In genomic region chr2:44103742-44104141, GRCm38 (mm10) we compare ENCODE assay signal across 8 mouse cellular contexts.
DNase-seq lines count a peak whose midpoint lies in the region; ATAC-seq and TF ChIP-seq lines count a peak whose summit lies in the region.
"Had no signal": no experiment of that assay in that cellular context is flagged by ENCODE, and none has a peak within 500 bp of the region (broad histone marks: within the 10 kb centered on the region; RNA-seq: fewer than 3 reads in every experiment).

No protein-coding gene starts in this region.

- H3K4me1 ChIP-seq in kidney, adult 2 months (ENCODE audit: control insufficient read depth, insufficient read depth, low read length), result peaks cover 3% of the 10 kb centered on the region; the same call in 1 of the 2 replicates
- peaks cover 26% of the 10 kb centered on the region for H3K4me1 ChIP-seq in lung, embryonic 15.5 days
- H3K4me1 ChIP-seq in forebrain, embryonic 10.5 days, result peaks cover 12% of the 10 kb centered on the region

- no peak overlapping the region for H3K4me2 ChIP-seq in lung, embryonic 15.5 days

- no peaks in the 10 kb centered on the region for H3K9me3 ChIP-seq in lung, embryonic 15.5 days
- H3K9me3 ChIP-seq in forebrain, embryonic 10.5 days, result no peaks in the 10 kb centered on the region

- 78% methylated on average over 5 of the region's 5 CpGs for whole genome bisulfite sequencing in kidney, adult 2 months
- WGBS in lung, embryonic 15.5 days, result 65% methylated on average over 5 of the region's 5 CpGs
- WGBS in forebrain, embryonic 10.5 days, result 81% methylated on average over 5 of the region's 5 CpGs

- DNase-seq in kidney, adult 2 months, result peak; percentile 19
- DNase-seq in kidney, adult 8-10 months, result no peak
- peak; percentile 66 for DNase-seq in adipocyte (ENCODE audit: low spot score)
- DNase-seq in gastrocnemius, postnatal 10 days, result peak; percentile 37
- DNase-seq in layer of hippocampus, postnatal 36 days, result no peak
- DNase-seq in forebrain, embryonic 10.5 days (ENCODE audit: extremely low spot score, low spot score), result no peak

- H3K27ac ChIP-seq in kidney, adult 2 months (ENCODE audit: insufficient read depth, low read depth, low read length), result peak overlapping the region; percentile 67; the same call in 1 of the 2 replicates
- H3K27ac ChIP-seq in lung, embryonic 15.5 days, result peak overlapping the region; percentile 98
- no peak overlapping the region for H3K27ac ChIP-seq in forebrain, embryonic 10.5 days

- no peaks in the 10 kb centered on the region for H3K36me3 ChIP-seq in kidney, adult 2 months (ENCODE audit: control insufficient read depth, insufficient read depth, low read length)
- H3K36me3 ChIP-seq in lung, embryonic 15.5 days, result no peaks in the 10 kb centered on the region
- no peaks in the 10 kb centered on the region for H3K36me3 ChIP-seq in forebrain, embryonic 10.5 days (replicated peaks)

- H3K4me3 ChIP-seq in kidney, adult 2 months (ENCODE audit: insufficient read depth, low read depth, low read length), result no peak overlapping the region
- H3K4me3 ChIP-seq in lung, embryonic 15.5 days, result no peak overlapping the region
- H3K4me3 ChIP-seq in forebrain, embryonic 10.5 days, result no peak overlapping the region
- H3K4me3 ChIP-seq: erythroblast, embryonic 14.5 days had no signal

- peak; percentile 35; the same call in 1 of the 2 replicates for TF ChIP-seq CTCF in kidney, adult 2 months (conservative IDR thresholded peaks at IDR 0.05; ENCODE audit: insufficient read depth, insufficient read length, low read depth, low read length)

- no peak for ATAC-seq in lung, embryonic 15.5 days (ENCODE audit: borderline replicate concordance, extremely low read depth, low FRiP score, low TSS enrichment)

- H3K9ac ChIP-seq in lung, embryonic 15.5 days, result no peak overlapping the region

- TF ChIP-seq POLR2A in kidney, adult 2 months (IDR thresholded peaks at IDR 0.05; ENCODE audit: low read depth, low read length), result no peak

- no peaks in the 10 kb centered on the region for H3K27me3 ChIP-seq in kidney, adult 2 months (replicated peaks; ENCODE audit: control insufficient read depth, insufficient read depth, low read length)
- no peaks in the 10 kb centered on the region for H3K27me3 ChIP-seq in lung, embryonic 15.5 days
- H3K27me3 ChIP-seq in forebrain, embryonic 10.5 days (ENCODE audit: poor library complexity, severe bottlenecking), result no peaks in the 10 kb centered on the region

Comparison
In these comparisons a context has a peak if more than half of its experiments do, and no peak if none do; other contexts are left out.
1. DNase-seq: peak in kidney, adult 2 months (single experiment), adipocyte (single experiment) and gastrocnemius, postnatal 10 days (single experiment); none in kidney, adult 8-10 months (0 of 2), layer of hippocampus, postnatal 36 days (0 of 2) and forebrain, embryonic 10.5 days (single experiment).